Mouse (Mus musculus): ENCODE results near the gene Cfdp1. TPM values are rescaled to one million over a fixed set of nuclear protein-coding genes. Genes with fewer than 3 reads are reported as not detected.

Cfdp1 gene
- total RNA-seq (2021), result 10 to 100 TPM; 17.8 to 21.0 TPM
- long read RNA-seq, experiment 1, transcript Cfdp1-201 (7 exons, 1,178 nt), result major isoform, 23 of 27 reads
- long read RNA-seq, experiment 1, partial matches to known transcripts, result 4 of 27 reads
- long read RNA-seq, experiment 1, other reads (novel, unspliced or antisense), result 0 of 27 reads
- long read RNA-seq, experiment 2, transcript Cfdp1-201 (7 exons, 1,178 nt), result major isoform, 19 of 22 reads
- long read RNA-seq, experiment 2, partial matches to known transcripts, result 3 of 22 reads
- long read RNA-seq, experiment 2, other reads (novel, unspliced or antisense), result 0 of 22 reads

DNA sequence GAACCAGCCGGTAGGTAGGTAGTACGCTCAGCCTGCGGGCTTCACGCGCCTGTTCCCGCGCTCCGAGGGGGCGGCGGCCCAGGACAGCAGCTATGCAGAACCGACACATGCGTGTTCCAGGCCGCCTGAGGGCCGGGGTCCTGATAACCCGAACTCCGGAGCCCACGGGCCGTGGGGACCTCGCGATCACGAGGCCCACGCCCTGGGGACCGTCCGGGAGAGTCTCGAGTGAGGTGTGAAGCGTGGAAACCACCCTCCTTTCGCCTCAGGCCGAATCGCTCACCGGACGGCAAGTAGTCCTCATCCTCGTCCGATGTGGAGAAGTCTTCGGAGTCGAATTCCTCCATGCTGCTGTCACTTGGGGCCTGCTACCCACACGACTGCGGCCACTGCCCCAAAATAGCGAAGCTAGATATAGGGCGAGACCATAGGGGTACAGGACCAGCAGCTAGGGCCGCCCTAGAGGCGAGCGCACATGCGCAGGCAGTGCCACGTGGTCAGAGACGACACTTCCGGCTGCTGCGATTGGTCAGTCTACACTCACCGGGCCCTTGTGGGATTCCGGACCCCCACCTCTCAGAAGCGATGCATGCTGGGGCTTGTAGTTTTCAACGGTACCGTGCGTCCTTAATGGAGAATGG lies at the start of gene Cfdp1:
Gene Cfdp1, minus strand, starts transcription at position 431 of the 641 bp plus-strand sequence.
- DNase-seq (ENCODE audit: low spot score), result peak; percentile 97

DNA sequence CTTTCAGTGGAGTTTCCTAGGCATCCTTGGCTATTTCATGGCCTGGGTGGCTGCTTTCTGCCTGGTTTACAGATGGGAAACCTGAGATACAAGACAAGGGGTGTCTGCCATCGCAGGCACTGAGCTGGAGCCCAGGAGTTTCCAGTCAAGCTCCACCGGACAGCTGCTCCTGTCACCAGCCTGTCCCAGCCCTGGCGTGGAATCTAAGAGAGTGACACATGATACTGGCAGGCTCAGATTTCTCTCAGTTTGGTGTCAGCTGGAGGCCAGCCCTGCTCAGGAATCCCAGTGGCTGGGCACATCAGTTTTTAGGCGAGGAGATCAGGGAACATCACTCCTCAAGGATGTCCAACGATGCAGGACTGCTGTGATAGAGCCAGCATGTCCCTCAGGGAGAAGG lies 48.0 kb upstream of the Cfdp1 start:
- DNase-seq (ENCODE audit: low spot score), result peak; percentile 87

DNA sequence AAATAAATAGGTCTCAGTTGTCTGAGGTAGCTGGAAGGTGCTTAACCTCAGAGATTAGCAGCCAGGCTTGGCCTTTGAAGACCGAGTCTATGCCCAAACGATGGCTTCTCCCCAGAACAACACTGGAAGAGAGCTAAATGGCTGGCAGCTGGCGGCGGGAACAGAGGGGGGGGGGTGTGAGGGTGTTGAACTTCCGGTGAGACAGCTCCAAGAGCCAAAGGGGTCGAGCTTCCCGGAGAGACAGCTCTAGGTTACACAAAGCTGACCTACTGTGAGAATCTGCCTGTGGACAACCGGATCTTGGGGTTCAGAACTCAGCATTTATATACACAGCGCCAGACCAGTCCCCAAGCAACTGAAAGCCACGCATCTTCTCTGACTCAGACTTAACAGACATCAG lies 44.5 kb upstream of the Cfdp1 start:
- no peak for DNase-seq (ENCODE audit: low spot score)

DNA sequence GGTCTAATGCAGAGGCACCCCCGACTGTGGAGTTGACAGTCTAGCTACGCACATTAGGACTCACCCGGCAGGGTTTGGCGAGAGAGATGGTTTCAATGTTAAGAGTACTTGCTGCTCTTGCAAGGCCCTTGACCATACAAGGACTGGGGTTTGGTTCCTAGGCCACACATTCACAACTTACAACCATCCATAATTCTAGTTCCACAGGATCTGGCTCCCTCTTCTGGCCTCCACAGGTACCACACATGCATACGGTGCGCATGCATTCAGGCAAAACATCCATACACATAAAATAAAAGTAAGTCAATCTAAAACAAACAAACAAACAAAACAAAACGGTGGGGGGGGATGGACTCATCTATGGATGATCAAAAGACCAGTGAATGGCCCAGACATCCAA lies 40.9 kb upstream of the Cfdp1 start:
- DNase-seq (ENCODE audit: low spot score), result no peak

DNA sequence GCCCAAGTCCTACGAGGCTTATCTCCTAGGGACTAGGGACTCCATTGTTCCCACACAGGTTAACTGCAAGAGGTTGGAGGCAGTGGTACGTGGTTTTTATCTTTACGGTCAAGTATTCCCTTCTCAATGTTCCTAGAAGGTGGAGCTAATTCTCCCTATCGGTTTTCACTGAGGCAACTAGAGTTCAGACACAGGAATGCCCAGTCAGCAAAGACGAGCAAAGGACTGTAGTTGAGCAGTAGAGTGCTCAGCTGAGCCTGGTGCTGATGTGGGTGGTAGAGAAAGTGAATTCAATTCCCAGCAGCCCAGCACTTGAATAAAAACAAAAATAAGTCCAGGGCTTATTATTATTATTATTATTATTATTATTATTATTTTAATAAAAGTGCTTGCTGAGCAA lies 38.5 kb upstream of the Cfdp1 start:
- no peak for DNase-seq (ENCODE audit: low spot score)

DNA sequence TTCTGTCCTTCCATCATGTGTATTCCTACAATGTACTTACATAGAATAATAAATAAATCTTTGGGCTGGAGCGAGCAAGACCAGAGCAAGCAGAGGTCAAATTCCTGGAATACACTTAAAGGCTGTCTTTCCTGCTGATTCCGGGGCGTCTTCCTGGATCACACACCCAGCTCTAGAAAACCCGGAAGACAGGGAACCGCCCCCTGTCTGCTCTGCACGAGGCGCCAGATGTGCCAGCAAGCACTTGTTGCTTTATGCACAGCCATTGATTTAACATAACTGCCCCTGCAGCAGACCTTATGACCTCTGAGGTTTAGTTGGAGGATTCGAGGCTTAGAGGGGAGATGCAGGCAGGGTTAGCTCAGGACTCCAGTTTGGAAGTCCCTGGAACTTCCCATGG lies 37.9 kb upstream of the Cfdp1 start:
- no peak for DNase-seq (ENCODE audit: low spot score)

DNA sequence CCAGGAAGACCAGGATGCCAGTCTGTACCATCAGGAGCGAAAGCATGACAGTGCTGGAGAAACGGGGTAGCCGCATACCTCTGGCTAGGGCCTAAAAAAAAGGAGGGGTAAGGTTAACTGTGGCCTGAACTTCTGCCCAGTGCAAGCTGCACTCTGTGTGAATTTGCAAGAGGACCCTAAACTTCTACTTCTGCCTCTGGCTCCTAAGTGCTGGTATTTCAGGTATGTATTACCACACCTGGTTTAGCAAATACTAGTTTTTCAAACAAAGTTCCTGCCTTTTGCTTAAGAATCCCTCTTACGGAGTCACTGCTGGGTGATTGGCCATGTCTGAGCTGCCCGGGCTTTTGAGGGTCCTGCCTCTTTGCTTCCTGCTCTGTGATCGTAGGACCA lies 36.8 kb upstream of the Cfdp1 start:
- no peak for DNase-seq (ENCODE audit: low spot score)

DNA sequence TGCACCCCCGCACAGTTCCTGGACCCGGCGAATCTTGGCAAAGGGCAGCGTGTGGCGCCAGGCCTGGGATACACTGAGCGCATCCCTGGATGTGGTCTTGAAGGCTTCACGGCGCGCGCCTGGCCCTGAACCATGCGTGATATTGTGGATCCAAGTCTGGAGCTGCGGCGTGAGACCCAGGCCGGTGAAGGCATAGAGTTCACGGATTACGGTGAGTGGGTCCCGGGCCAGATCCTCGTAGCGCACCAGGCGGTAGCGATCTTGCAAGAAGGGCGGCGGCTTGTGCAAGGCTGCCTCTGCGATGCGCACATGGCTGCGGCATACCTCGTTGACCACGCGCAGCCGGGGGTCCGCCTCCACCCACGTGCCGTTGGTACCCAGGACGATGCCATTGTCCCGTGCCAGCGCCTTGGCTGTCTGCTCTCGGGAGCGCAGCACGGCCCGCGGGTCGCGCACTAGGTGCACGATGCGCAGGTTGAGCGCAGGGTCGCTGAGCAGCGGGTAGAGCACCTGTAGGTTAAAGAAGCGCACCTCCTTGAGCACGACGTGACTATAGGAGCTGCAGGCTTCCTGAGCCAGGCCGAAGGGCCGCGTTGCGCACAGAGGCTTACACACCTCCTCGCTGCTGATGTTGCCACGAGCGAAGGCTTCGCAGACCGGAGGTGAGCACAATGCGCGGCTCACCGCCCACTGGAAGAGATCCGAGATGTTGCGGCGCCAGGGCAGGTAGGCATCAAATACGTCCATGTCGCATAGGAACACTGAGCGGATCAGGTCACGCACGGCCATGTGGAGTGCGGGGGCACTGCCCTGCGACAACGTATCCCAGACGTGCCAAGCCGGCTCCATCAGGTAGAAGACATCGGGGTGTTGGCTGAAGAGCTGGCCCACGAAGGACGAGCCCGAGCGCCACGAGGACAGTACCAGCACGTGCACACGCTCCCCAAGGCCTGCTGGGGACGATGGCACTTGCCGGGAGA lies 36.1 kb upstream of the Cfdp1 start:
- DNase-seq (ENCODE audit: low spot score), result no peak

DNA sequence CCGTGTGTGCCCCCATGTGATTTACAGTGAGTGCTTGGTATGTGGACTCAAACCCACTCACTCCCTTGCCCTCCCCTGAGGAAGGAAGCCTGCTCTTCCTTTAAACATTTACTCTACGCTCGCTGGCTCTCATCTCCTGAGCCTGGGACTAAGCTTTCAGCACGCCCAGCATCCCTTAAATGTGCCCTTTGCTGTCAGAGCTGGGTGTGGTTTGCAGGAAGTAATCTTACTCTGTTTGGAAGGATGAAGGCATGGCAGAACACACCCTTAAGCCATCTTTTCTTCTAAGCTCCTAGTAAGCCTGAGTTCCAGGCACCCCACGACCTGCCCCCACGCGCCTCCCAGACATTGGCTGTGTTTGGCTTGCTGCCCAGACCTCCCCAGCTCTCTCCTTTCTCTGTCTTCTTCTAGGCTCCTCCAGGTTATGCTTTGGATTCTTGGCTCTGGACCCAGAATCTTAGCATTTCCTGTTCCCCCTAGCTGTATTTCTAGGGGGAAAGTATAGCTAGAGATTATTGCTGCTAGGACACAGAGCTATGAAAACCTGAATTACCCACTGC lies 34.1 kb upstream of the Cfdp1 start:
- DNase-seq (ENCODE audit: low spot score), result no peak

DNA sequence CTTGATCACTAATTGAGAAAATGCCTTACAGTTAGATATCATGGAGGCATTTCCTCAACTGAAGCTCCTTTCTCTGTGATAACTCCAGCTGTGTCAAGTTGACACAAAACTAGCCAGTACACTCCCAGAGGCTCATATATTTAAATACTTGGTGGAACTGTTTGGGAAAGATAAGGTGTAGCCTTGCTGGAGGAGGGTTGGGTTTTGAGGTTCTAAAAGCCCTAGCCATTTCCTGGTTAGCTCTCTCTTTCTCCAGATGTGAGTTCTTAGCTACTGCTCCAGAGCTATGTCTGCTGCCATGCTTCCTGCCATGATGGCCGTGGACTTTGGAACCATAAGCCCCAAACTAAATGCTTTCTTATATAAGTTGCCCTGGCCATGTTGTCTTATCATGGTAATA lies 33.4 kb upstream of the Cfdp1 start:
- DNase-seq (ENCODE audit: low spot score), result no peak

DNA sequence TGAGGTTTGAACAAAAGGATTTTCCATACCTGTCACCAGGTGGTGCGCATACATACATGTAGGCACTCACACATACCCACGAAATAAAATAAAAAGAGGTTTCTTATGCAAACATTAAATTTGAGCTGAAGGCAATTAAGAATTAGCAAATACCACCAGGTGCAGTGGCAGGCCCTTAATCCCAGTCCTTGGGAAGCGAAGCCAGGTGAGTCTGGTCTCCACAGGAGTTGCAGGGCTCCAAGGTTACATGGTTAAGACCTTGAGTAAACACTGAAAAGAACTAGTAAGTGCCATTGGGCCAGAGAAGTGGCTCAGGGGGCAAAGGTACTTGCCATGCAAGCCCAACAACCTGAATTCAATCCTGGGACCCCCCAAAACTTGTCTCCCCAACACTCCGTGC lies 29.5 kb upstream of the Cfdp1 start:
- no peak for DNase-seq (ENCODE audit: low spot score)

DNA sequence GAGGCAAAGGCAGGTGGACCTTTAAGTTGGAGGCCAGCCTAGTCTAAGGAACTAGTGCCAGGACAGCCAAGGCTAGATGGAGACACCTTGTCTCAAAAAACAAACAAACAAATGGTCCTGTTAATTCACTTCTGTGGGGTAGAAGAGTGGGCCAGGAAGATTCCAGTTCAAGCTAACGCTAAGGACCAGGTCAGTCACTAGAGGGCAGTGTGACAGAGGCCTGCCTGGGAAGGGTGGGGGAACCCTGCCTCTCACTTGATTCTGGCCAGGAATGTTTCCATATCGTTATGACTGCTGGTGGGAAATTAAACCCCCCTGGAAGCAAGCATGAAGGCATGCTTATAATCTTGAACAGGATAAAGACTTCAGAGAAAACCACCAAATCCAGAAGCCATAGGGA lies 27.5 kb upstream of the Cfdp1 start:
- peak; percentile 43 for DNase-seq (ENCODE audit: low spot score)

DNA sequence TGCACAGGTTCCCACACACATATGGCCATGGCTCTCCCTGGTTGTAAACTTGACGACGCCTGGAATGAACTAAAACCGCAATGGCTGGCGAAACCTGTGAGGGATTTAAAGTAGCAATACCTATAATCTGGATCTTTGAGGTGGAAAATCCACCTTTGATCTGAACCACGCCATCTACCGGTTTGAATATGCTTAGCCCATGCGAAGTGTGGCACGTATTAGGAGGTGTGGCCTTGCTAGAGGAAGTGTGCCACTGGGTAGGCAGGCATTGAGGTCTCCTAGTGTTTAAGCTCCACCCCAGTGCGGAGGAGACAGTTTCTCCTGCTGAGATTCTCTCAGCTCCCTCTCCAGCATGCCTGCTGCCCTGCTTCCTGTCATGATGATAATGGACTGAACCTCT lies 23.6 kb upstream of the Cfdp1 start:
- DNase-seq (ENCODE audit: low spot score), result no peak

DNA sequence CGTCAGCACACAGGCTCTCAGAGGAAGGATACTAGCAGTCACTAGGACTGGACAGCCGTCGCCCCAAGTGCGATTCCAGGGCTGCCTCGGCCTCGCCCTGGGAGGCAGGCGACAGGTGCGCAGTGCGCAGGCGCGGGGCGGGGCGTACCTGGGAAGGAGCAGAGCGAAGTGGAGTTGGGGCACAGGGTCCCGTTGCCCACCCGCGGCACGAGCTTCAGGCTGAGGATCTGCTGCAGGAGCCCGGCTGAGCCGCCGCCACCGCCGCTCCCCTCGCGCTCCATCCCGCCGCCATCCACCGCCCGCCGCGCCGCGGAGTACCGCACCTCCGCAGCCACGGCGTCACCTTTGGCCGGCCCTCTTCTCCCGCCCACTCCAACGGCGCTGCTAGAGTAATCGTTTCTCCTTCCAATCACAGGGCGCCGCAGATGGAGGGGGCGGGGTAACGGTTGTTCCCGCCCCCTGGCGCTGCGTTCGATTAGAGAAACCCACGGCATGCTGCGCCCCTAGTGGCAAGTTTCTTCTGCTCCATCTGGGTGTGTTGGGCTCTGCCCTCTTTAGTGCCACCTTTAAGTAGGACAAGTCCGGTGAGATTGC lies 22.4 kb upstream of the Cfdp1 start, which contains the start of gene Tmem170:
Gene Tmem170, minus strand, starts transcription at position 396 of the 594 bp plus-strand sequence.
- DNase-seq (ENCODE audit: low spot score), result peak; percentile 97

DNA sequence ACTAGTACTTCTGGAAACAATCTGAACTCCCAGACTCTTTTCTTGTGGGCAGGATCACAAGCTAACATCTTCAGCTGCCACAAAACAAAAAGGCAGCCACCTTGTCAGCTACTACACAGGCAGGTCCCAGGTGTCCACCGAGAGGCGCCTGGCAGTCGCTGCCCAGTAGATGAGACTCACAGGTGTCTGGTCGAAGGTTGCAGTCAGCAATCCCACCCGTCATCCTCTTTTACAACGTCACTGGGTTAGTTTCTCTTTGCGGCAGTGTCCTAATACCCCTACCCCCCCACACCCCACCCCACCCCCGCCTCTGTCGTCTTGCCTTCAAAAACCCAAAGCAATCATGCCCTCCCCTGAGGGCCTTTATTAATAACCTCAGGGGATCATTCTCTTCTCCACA lies 21.7 kb upstream of the Cfdp1 start:
- no peak for DNase-seq (ENCODE audit: low spot score)

DNA sequence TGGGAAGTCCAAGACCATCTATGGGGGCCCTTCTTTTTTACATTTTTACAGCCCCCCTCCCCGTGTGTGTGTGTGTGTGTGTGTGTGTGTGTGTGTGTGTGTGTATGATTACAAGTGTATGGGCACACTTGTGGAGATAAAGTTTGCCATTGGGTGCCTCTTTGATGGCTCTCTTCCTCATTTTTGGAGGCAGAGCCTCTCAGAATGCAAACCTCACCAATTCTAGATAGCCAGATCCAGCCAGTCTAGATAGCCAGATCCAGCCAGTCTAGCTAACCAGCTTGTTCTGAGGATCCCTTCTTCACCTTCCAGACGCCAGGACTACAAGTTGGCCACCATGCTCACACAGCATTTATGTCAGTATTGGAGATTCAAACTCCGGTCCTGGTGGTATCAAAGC lies 17.2 kb upstream of the Cfdp1 start:
- no peak for DNase-seq (ENCODE audit: low spot score)

DNA sequence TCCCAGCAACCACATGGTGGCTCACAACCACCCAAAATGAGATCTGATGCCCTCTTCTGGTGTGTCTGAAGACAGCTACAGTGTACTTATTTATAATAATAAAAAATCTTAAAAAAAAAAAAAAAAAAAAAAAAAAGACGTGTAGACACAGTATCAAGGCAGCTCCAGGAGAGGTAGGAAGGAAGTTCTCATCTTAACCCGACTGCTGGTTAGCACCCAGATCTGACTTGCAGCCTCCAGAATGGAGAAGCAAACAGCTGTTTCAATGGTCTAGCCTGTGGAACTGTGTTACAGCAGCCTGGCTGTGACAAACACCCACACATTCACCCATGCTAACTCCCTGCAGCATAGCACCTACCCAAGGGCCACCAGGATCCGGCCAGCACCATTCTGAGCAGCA lies 16.3 kb upstream of the Cfdp1 start:
- no peak for DNase-seq (ENCODE audit: low spot score)

DNA sequence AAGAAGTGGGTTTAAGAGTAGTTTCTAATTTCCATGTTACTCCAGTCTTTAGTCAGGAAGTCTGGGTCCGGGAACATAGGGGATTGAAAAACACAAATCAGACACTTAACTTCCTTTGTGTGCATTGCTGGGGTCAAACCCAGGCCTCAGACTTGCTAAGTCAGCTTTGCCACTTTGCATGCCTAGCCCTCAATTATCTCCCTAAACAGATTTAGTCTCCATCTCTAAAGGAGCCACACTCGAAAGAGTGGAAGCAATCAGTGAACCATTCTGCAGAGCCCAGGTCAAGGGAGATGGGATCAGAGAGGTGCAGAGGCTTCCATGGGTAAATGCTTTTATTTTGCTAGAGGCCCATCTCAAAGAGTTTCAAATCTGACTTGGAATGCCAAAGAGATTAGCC lies 14.6 kb upstream of the Cfdp1 start:
- no peak for DNase-seq (ENCODE audit: low spot score)

DNA sequence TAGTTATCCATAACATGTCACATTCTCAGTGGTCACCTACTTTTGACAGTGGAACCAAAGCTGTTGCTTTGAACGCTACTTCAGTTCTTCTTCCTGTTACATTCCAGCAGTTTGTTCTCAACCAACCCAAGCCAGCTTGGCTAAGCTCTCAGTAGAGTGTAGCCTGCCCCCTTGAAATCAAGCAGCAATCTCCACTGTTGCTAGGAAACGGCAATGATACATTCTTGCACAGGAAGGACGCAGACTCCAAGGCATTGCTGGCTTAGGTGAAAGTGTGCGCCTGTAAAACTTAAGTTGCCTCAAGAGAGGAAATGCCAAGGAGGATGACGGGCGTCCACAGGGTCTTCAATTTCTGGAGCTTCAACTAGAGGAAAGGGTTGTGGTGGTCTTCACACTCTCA lies 11.8 kb upstream of the Cfdp1 start:
- DNase-seq (ENCODE audit: low spot score), result no peak

DNA sequence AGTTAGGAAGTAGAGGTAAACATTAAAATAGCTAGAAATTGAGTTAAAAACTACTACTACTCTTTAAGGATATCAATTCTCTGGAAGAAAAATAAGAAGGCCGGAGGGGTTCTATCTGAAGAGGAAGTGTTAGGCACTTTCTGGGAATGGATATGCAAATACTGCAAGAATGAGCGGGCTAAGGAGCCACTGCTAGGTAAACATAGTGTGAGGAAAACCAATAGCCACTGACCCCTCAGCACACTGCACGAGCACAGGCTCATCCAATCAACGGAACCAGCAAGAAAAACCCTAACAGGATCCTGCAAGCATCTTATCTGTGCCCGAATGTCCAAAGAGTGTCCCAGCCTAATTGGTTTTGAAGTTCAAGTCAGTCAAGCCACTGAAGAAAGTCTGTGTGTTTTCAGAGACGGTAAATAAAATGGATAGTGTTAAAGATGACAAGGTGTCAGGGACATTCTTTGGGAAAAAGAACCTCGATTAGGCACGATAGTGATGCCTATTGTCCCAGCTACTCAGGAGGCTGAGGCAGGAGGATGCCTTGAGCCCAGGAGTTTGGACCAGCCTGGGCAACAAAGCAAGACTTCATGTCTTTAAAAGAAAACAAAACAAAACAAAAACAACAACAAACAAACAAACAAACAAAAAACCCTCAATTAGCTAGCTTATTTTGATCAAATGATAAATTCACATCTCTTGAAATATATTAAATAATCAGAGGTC lies 11.2 kb upstream of the Cfdp1 start:
- no peak for DNase-seq (ENCODE audit: low spot score)

DNA sequence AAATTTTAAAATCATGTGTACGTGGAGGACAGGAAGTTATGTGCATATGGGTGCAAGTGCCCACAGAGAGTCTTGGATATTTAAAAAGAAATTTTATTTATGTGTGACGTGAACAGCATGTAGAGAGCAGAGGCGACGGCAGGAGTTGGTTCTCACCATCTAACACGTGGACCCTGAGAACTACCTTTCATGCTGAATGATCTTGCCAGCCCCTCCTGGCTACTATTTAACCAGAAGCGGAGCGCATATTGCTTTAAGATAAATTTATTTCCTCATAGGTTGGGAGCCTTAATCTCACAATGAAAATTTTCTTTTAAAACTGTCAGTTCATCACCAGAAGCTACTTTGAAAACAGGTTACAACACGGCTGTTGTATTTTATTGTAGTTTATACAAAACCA lies 10.6 kb upstream of the Cfdp1 start:
- DNase-seq (ENCODE audit: low spot score), result no peak

All from gastrocnemius, adult 18-20 months (tissue).